Mouse (Mus musculus) gastrocnemius, postnatal 36 days (tissue): Measurements from ENCODE around the gene Adgrg5. TPM values are rescaled to one million over a fixed set of nuclear protein-coding genes. Genes with fewer than 3 reads are reported as not detected.

ENCODE experiments used
- DNase-seq, 2 experiments: peaks; one replicate each; pipeline ENCODE4 v3.0.0; 2022
- intact Hi-C: fragments of 180-260 bp; cut with DNase I; formaldehyde crosslinking; loops from one replicate; pipeline ENCODE4 v1.15.1; 2025
- long read RNA-seq, 2 experiments: library from polyadenylated mRNA; stranded (forward); transcript quantifications; one replicate each; pipeline ENCODE4 v2.0.0; 2021
- total RNA-seq, 2 experiments: library from RNA; stranded (reverse); gene quantifications; 2 replicates each; pipeline ENCODE4 v1.2.3; 2021

Gene Adgrg5
- total RNA-seq, result not detected
- long read RNA-seq, experiment 1, result 0 reads
- long read RNA-seq, experiment 2, result 0 reads

DNA sequence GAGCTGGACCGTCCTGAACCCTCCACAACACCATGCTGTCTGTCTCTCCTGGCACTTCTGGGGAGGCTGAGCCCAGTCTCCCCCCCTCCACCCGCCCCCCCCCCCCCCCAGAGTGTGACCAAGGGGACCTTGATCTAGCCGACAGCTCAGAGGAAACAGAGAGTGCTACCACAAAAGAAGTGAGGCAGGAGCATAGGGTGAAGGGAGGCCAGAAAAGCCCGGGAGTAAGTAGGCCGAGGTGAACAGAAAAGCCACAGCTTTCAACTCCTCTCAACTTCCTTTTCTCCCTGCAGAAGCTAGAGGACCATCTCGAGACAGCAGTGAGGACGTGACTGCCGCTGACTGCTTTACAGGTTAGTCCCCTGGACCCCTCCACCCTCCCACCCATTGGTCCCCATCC lies at the start of gene Adgrg5:
Adgrg5 (plus strand) TSS at position 290 of the 400 bp plus-strand sequence.
- intact Hi-C loops, result no loop called here
- DNase-seq, result no peak

DNA sequence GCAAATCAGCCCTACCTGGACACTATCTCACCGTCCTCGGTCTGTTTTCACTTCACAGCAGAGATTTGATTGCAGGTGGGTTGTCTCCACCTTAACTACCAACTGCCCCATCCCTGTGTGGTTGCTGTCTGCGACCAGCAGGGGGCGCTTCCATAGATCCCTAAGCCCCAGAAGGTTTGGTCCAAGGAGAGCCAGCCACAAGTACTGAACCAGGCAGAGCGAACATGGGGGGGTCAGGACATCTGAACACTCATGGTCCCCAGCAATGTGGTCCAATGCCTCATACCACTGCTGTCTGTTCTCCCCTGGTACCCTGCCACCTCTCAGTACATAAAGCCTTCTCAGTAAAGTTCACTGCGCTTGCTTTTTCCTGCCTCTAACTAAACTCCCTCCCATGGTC lies 49.1 kb upstream of the Adgrg5 start:
- peak; percentile 44 to 72 for DNase-seq
- intact Hi-C loops, result loop anchor here (2.0 kb wide), 1 partner anchor 34 kb away; no protein-coding TSS in a partner anchor

DNA sequence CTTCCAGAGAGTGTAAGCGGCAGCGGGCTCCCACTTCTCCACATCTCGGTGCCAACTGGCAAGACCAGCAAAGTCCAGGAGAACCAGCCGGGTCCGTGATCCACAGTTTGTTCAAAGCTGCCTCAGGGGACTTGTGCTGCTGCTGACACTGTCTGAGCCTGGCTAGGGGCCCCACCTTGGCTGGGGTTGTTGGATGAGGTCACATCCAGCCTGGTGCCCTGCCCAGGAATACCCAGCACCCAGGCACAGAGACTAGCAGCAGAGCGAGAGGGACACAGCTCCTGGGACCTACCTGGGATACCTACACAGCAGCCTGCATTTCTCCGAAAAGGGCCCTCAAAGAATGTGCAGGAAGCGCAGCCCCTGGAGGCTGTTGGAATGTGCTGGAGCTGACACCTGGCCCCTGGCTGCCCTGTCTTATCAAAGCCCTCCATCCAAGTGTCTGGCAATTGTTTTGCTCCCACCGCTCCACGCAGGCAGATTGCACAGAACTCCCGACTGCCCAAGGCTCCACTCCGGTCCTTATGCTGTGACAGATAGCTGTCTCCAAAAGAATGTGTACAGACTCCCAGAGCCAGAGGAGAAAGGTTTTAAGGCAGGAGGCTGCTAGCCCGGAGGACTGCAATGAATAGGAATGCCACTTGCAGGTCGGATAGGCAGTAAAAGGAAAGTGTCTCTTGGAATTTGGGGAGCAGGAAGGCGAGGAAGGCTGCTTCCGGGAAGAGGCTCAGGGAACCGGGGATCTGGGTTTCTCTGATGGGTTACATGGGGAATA lies 48.2 kb upstream of the Adgrg5 start:
- no peak for DNase-seq
- intact Hi-C loops, result loop anchor here (2.0 kb wide), 1 partner anchor 34 kb away; no protein-coding TSS in a partner anchor

DNA sequence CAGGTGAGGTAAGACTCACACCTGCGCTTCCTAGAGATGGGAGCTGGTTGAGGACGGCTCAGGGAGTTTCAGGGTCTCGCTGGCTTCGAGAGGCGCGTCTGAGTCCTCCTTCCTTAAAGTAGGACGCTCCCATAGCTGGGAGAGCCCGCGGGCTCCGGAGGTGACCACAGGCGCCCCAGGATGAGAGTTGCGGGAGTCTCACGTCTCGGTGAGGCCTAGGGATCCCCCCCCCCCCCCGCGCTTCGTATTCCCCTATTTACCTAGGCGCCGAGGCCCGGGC lies 47.7 kb upstream of the Adgrg5 start:
- DNase-seq, result no peak
- intact Hi-C loops, result loop anchor here (2.0 kb wide), 1 partner anchor 33 kb away; no protein-coding TSS in a partner anchor

DNA sequence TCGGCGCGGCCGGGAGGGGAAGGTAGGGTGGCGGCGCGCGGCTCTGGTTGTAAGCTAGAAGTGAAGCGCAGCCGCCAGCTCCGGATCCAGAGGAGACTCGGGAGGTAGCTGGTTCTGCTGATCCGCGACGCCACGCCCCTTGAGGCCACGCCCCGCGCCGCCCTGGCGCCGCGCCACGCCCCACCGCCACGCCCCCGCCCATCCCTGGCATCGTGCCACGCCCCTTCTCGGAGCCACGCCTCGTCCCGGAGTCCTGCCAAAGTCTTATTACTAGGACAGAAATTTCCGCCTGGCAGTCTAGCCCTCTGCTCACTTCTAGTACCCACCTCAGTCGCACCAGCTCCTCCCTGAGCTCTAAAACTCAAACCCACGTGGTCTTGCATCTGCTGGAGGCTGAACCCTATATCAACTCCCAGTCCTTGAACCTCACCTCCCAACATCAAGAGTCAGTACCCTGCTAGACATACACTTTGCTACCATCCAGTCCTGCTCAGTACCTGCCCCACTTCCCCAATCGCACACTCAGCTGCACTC lies 47.2 kb upstream of the Adgrg5 start, which contains the start of gene Dok4:
Dok4 (minus strand) TSS at position 134 of the 534 bp plus-strand sequence.
- intact Hi-C loops, result no loop called here
- DNase-seq, result peak; percentile 82 to 91

DNA sequence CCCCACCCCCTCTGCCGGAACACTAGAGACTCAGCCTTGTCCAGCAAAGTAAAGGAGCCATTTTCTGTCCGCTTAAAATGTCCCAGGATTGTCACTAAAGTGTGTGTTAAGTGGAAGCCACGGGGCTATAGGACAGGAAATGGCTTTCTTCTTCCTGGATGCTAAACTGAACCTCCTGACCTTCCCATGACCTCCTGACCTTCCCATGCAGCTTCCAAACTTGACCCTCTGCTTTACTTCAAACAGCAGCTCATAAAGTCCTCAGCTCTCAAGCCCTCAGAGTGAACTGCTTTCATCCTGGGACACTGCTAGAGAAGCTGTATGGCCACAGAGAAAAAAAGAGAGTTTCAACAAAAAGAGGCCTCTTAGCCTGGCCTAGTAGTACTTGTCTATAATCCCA lies 46.7 kb upstream of the Adgrg5 start:
- DNase-seq, result no peak
- intact Hi-C loops, result no loop called here

DNA sequence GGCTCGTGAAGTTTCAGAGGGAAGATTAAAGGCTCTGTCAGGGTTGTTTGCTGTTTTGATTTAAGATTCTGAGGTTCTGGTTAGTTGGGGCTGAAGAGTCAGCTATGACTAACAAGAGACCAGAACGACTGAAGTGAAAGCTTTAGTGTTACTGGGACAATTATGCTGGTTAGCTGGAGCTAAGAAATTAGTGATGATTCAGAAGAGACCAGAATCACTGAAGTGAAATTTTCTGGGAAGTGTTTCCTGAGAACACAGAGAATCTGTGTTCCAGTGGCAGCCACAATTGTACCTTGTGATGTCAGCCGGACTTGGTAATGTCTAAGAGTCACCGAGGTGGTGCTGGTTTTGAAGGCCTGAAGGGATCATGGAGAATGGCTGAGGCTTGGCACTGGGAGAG lies 42.8 kb upstream of the Adgrg5 start:
- DNase-seq, result no peak
- intact Hi-C loops, result no loop called here

DNA sequence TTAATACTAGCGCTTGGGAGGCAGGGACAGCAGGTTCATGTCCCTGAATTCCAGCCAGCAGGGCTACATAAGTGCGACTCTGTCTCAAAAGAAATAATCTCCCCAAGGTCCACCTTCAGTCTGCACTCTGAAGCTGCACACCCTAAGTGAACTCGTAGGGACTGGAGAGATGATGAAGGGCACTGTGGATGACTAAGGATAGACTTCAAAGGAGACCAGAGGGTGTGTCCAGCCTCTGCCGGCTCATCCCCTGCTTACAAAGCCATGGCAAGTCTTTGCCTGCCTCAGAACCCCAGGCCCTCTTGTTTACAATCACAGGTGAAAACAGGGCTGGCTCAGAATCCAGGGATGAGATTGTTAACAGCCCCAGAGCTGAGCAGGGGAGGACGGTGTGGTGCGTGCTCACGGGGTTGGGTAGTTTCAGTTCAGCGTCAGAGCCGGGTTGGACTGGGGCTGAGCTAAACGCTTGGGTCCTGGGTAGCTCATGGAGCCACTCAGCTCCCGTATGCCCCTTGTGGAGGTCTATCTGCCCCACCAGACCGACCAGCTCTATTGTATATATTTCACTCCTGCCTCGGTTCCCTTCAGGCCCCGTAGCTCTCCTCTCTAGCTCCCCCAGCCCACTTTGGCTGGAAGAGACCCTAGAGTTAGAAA lies 35.0 kb upstream of the Adgrg5 start:
- DNase-seq, result no peak
- intact Hi-C loops, result no loop called here

DNA sequence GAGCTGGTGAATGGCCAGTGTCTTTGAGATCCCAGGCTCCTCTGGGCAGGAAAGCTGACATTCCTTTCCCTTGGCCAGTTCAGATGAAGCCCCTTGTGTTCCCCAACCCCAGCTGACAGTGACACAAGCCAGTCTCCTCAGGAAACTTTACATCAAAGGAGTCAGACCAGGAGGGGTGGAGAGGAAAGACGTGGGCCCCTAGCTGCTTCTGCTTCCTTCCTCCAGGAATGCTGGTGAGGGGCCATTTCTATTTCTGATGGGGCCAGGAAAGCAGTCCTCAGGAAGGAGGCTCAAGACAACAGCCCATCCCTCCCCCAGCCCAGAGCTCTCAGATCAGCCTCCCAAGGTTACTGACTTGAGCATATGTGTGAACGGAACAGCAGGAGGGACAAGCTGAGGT lies 30.6 kb upstream of the Adgrg5 start:
- intact Hi-C loops, result no loop called here
- no peak for DNase-seq

DNA sequence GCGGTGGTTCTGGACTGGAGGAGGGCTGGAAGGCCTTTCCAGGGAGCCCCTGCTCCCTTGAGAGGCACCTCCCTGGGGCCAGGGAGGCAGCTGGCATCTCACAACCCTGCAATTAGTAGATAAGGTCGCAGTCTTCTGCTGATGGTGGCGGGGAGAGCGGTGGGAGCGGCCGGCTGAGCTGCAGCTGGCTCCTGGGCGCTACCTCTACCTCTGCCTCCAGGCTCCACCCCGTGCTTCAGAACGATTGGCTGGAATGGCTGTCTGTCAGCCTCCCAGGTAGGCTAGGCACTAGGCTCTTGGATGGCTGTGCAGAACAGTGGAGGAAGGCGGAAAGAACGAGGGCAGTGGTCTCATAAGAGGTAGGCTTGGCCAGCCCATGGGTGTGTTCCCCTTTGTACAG lies 24.2 kb upstream of the Adgrg5 start:
- DNase-seq, result no peak

DNA sequence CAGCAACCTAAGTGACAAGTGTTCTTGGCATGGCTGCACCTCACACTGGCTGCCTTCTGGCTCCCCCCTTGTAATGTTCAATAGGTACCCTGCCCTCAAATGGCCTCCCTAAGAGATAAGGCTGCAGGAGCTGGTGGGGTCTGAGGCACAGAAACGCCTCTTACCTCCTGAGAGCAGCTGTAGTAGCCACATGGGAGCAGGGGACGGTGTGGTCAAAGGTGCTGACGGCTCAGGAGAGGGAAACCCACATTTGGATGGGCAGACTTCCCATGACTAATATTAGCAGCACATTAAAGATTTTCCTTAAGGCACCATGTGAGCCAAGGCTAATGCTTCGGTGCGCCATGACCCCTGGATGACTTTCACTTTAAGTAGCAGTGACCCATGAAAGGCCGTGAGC lies 22.9 kb upstream of the Adgrg5 start:
- intact Hi-C loops, result no loop called here
- DNase-seq, result no peak

More for the DNA sequence above, 24.2 kb upstream of the Adgrg5 start:
- intact Hi-C loops, result no loop called here

DNA sequence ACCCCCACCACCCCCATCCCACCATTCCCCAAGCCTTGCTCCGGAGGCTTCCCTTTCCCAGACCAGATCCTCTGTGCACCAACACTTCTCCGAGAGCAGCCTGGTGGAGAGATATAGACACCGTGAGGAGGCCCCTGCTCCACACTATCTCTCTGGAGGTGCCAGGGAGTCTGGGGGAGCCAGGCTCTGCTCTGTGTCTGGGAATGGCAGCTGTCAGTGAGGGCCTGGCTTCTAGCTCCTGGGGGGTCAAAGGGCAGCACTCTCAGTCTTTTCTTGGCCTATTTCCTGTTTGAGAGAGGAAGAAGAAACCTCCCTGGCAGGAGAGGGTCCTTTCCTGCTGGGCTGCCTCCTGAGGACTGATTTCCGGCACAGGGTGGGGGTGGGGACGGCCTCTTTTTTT lies 22.5 kb upstream of the Adgrg5 start:
- intact Hi-C loops, result no loop called here

DNA sequence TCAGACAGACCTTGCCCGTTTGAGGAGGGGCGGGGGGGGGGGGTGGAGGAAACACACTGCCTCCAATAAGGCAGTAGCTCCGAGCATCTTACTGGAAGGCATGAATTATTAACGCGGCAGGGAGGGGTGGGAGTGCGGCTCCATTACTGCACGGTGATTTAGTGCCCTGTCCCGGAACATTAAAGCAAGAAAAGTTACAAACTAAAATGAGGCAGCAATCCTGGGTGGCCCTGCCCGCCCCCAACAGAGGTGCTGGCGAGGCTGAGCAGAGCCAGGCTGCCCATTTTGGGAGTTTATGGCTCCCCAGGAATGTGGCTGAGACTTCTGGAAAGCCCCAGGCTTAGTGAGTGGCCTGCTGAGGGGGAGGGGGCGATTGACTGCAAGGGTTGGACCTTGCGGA lies 19.8 kb upstream of the Adgrg5 start:
- no peak for DNase-seq
- intact Hi-C loops, result no loop called here

More for the DNA sequence above, 22.5 kb upstream of the Adgrg5 start:
- no peak for DNase-seq

DNA sequence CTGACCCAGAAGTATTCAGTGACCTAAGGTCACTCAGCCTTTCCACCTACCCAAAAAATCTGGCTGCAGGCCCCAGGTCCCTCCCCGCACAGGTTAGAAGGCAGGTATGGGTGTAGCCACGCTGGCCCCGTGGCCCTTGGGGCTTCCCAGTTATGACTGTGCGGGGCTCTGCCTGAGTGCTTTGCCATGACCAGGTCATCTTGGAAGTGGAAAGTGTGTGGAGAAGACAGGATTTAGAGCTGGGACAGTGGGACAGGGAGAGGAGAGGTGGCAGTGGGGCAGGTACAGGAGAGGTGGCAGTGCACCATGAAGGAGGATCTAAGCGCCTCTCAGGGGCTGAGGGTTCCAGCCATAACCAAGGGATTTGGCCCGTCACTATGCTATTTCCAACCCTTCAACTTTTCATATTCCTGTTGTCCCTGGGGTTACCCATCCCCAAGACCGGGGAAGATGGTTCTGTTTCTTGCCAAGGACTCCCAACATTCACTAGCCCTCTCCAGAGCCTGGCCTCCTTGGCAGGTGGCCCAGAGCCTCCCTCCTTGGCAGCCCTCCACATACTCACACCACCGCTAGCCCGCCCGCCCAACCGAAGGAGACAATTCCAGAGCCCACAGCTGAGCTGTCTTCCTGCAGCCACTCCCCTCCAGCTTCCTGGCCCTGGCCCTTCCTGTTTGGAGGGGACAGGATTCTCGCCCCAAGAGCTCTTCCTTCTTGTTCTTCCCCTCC lies 18.9 kb upstream of the Adgrg5 start:
- intact Hi-C loops, result loop anchor here (5.0 kb wide), 1 partner anchor 202 kb away; no protein-coding TSS in a partner anchor

DNA sequence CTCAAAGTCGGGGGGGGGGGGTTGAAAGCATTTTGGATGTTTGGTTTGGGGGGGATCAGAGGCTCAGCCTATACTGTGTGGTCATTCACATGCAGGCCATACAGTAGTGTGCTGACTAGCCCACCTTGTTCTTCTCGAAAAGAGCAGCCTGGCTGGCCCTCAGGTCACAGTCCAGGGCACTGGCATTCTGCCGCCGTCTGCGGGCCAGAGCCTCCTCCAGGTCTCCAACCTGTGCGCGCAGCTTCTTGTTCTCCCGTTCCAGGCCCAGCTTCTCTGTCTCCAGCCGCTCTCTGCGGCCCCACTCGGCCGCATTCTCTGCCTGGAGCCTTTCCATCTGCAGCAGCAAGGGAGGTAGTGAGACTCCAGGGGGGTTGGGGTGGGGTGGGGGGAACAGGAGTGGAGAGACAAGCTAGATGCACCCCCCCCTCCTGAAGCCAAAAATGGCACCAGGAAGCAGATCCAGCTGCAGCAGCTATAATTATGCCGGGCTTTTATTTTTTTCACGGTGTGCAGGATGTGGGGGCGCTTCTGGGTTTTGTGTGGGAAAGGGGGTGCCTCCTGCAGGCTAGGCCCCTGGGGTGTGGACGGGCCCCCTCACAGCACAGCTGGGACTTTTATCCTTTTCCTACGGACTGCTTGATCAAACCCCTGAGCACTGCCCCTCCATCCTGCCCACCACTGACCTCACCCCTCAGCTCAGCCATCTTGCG lies 15.7 kb upstream of the Adgrg5 start:
- intact Hi-C loops, result loop anchor here (2.0 to 5.0 kb wide), 2 partner anchors 33 to 205 kb away; no protein-coding TSS in a partner anchor

More for the DNA sequence above, 18.9 kb upstream of the Adgrg5 start:
- DNase-seq, result peak; percentile 80 to 82

DNA sequence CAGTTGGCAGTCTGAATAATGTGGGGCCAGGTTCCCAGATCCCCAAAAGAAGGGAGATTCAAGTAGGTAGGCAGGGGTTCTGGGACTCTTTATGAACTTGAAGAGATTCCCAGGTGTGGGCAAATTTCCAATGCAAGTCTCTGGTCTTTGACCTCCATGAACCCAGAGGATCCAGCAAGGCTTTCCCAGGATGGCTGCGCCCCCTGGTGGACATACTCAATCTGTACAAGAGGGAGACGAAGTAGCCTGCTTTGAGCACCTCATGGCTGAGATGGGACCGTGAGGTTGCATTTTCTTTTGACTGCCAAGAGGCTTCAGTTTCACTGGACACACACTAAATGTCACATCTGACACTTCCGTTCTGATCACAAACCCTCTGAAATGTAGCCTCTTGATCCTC lies 14.6 kb upstream of the Adgrg5 start:
- peak; percentile 74 to 80 for DNase-seq
- intact Hi-C loops, result loop anchor here (2.0 to 5.0 kb wide), 2 partner anchors 34 to 207 kb away; no protein-coding TSS in a partner anchor

More for the DNA sequence above, 15.7 kb upstream of the Adgrg5 start:
- no peak for DNase-seq

DNA sequence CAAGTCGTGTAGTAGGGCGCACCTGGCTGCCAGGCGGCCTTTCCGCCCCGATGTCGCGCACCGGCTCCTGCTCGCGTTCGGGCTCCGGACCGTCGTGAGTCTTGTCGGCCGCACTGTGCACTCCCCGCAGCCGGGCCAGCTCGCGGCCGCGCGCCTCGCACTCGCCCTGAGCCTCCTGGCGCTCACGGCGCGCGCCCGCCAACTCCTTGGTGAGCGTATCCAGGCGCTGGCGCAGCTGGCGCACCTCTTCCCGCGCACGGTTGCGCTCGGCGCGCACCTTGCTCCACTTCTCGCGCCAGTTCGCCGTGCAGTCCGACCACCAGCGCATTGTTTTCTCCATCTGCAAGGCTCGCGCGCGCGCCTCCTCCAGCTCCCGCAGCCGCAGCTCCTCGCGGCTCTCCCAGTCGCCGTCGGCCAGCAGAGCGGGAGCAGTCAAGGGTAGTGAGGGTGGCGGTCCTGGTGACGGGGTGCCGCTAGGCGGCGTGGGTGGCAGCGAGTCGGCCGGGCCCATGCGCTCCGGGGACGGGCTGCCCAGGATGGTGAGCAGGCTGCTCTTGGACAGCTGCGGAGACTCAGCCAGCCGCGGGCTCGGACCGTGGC lies 10.3 kb upstream of the Adgrg5 start:
- intact Hi-C loops, result loop anchor here (5.0 kb wide), 1 partner anchor 91 kb away; no protein-coding TSS in a partner anchor
- DNase-seq, result peak in 1 of 2 experiments; percentile 44

DNA sequence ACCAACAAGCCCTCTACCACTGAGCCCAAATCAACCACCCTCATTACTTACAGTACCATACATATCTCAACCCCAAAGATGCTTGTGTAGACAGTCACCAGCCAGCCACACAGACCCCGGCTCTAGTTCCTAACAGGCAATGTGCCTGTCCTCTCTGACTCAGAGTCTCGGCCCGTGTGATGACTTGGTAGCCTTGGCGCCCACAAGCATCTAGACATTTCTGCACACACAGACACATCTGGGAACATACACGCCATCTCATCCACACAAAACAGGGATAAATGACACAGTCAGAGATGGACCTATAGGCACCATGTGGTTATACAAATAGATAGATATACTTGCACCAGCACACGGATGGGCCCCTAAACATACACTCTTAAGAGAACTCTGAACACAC lies 9.2 kb upstream of the Adgrg5 start:
- no peak for DNase-seq
- intact Hi-C loops, result loop anchor here (5.0 kb wide), 1 partner anchor 92 kb away; no protein-coding TSS in a partner anchor

DNA sequence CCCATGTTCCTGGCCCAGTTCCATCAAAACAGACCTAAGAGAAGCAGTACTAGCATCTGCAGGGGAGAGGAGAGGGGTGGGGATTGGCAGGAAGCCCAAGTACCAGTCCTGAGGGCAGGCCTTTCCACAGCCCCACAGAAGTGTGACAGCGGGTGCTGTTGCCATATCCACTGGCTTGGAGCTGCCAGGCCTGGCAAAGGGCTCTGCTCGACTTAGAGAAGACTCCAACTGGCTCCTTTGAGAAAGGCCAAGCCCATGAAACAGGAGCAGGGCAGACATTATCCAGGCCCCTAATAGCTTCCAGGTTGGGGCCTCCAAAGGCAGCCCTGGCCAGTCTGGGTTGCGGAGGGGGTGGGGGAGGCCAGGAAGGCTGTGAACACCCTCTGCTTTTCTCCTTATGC lies 8.8 kb upstream of the Adgrg5 start:
- intact Hi-C loops, result loop anchor here (5.0 kb wide), 1 partner anchor 92 kb away; no protein-coding TSS in a partner anchor
- peak; percentile 37 to 56 for DNase-seq
